8 mouse cellular contexts compared by ENCODE assay signal in genomic region chr16:31004321-31004682, GRCm38 (mm10).
A peak's percentile ranks its signal among the peaks of the same experiment; 100 is the strongest.
DNase-seq lines count a peak whose midpoint lies in the region; ATAC-seq and TF ChIP-seq lines count a peak whose summit lies in the region.

No protein-coding gene starts in this region.

- no peak for ATAC-seq in heart, embryonic 15.5 days (replicated peaks; ENCODE audit: insufficient number of reproducible peaks, insufficient read depth, low FRiP score, low read depth)
- 0 out of 2 replicates have a peak, but pooled peaks have one; percentile 24 for ATAC-seq in forebrain, embryonic 11.5 days (replicated peaks; ENCODE audit: low FRiP score)
- peak; percentile 64; the same call in 1 of the 2 replicates for ATAC-seq in limb, embryonic 12.5 days (ENCODE audit: insufficient number of reproducible peaks, insufficient read depth, low FRiP score, low TSS enrichment, low read depth)
- no peak for ATAC-seq in erythroblast, adult 5-6 weeks (replicated peaks; ENCODE audit: low FRiP score, poor library complexity, severe bottlenecking)

- H3K27me3 ChIP-seq in heart, embryonic 15.5 days = no peaks in the 10 kb centered on the region
- H3K27me3 ChIP-seq in E14TG2a.4 (ENCODE audit: insufficient read depth, low read length) = no peaks in the 10 kb centered on the region
- no peaks in the 10 kb centered on the region for H3K27me3 ChIP-seq in forebrain, embryonic 11.5 days (ENCODE audit: control insufficient read depth, insufficient read depth, low read length)
- H3K27me3 ChIP-seq in limb, embryonic 12.5 days = no peaks in the 10 kb centered on the region

- TF ChIP-seq CTCF in E14TG2a.4 (conservative IDR thresholded peaks at IDR 0.05; ENCODE audit: low read length) = no peak

- H3K9ac ChIP-seq in heart, embryonic 15.5 days = peak overlapping the region; percentile 3; the same call in 1 of the 2 replicates
- no peak overlapping the region for H3K9ac ChIP-seq in forebrain, embryonic 11.5 days (ENCODE audit: low read length)
- H3K9ac ChIP-seq in limb, embryonic 12.5 days (replicated peaks) = no peak overlapping the region; the same call in 1 of the 2 replicates

- WGBS in heart, embryonic 15.5 days = 56% methylated on average over 2 of the region's 2 CpGs
- 38% methylated on average over 2 of the region's 2 CpGs for WGBS in forebrain, embryonic 11.5 days
- 13% methylated on average over 2 of the region's 2 CpGs for WGBS in limb, embryonic 12.5 days

- intact Hi-C loops in heart, postnatal 25 days (cut with DNase I) = loop anchor here (10.0 kb wide), 1 partner anchor 60 kb away; no protein-coding TSS in a partner anchor

- H3K4me1 ChIP-seq in heart, embryonic 15.5 days (replicated peaks) = peaks cover 42% of the 10 kb centered on the region
- peaks cover 85% of the 10 kb centered on the region for H3K4me1 ChIP-seq in E14TG2a.4 (replicated peaks; ENCODE audit: low read depth, low read length)
- peaks cover 9% of the 10 kb centered on the region; the same call in 1 of the 2 replicates for H3K4me1 ChIP-seq in forebrain, embryonic 11.5 days (replicated peaks; ENCODE audit: control insufficient read depth, insufficient read depth, low read length)
- H3K4me1 ChIP-seq in limb, embryonic 12.5 days (replicated peaks) = peaks cover 44% of the 10 kb centered on the region

- H3K36me3 ChIP-seq in heart, embryonic 15.5 days = 0 out of 2 replicates have a peak, but pooled peaks cover 3% of the 10 kb centered on the region
- no peaks in the 10 kb centered on the region for H3K36me3 ChIP-seq in E14TG2a.4 (ENCODE audit: insufficient read depth, low read length)
- no peaks in the 10 kb centered on the region for H3K36me3 ChIP-seq in forebrain, embryonic 11.5 days (ENCODE audit: control insufficient read depth, insufficient read depth, low read length)
- H3K36me3 ChIP-seq in limb, embryonic 12.5 days = 0 out of 2 replicates have a peak, but pooled peaks cover 9% of the 10 kb centered on the region

- no peak overlapping the region for H3K4me3 ChIP-seq in heart, embryonic 15.5 days
- H3K4me3 ChIP-seq in E14TG2a.4 (replicated peaks; ENCODE audit: low read length) = 0 out of 2 replicates have a peak overlapping the region, but pooled peaks have one; percentile 27
- H3K4me3 ChIP-seq in forebrain, embryonic 11.5 days (ENCODE audit: low read depth, low read length) = no peak overlapping the region
- H3K4me3 ChIP-seq in limb, embryonic 12.5 days (replicated peaks) = no peak overlapping the region

- H3K4me2 ChIP-seq in heart, embryonic 15.5 days = peak overlapping the region; percentile 57
- H3K4me2 ChIP-seq in forebrain, embryonic 11.5 days (ENCODE audit: low read depth, low read length, severe bottlenecking) = no peak overlapping the region
- peak overlapping the region; percentile 42 for H3K4me2 ChIP-seq in limb, embryonic 12.5 days

- peak overlapping the region; percentile 78 for H3K27ac ChIP-seq in heart, embryonic 15.5 days
- no peak overlapping the region for H3K27ac ChIP-seq in forebrain, embryonic 11.5 days (ENCODE audit: low read depth, low read length)
- peak overlapping the region; percentile 69 for H3K27ac ChIP-seq in limb, embryonic 12.5 days

- H3K9me3 ChIP-seq in heart, embryonic 15.5 days (replicated peaks) = no peaks in the 10 kb centered on the region
- H3K9me3 ChIP-seq in E14TG2a.4 (ENCODE audit: low read length) = no peaks in the 10 kb centered on the region
- H3K9me3 ChIP-seq in forebrain, embryonic 11.5 days (ENCODE audit: control insufficient read depth, low read length) = no peaks in the 10 kb centered on the region
- 0 out of 2 replicates have a peak, but pooled peaks cover 3% of the 10 kb centered on the region for H3K9me3 ChIP-seq in limb, embryonic 12.5 days

- DNase-seq in heart, postnatal 25 days (ENCODE audit: low spot score) = no peak
- no peak for DNase-seq in forebrain, embryonic 11.5 days (ENCODE audit: low spot score)
- DNase-seq in embryo, embryonic 10.5 days (ENCODE audit: low spot score) = no peak
- DNase-seq in right cerebral cortex, adult 2 months (ENCODE audit: low spot score in 2 of 2) = no peak

Comparison
In these comparisons a context has a peak if more than half of its experiments do, and no peak if none do; other contexts are left out.
1. ATAC-seq: peak in forebrain, embryonic 11.5 days (single experiment) and limb, embryonic 12.5 days (single experiment); none in heart, embryonic 15.5 days (single experiment) and erythroblast, adult 5-6 weeks (single experiment).